Mouse (Mus musculus) ES-CJ7 (cell line): ENCODE measurements around the gene Eif2b3.

ENCODE experiments used
- DNase-seq: peaks from one replicate; pipeline ENCODE4 v3.0.0; 2011; ENCODE audit warnings: low read depth, low spot score

Gene Eif2b3

DNA sequence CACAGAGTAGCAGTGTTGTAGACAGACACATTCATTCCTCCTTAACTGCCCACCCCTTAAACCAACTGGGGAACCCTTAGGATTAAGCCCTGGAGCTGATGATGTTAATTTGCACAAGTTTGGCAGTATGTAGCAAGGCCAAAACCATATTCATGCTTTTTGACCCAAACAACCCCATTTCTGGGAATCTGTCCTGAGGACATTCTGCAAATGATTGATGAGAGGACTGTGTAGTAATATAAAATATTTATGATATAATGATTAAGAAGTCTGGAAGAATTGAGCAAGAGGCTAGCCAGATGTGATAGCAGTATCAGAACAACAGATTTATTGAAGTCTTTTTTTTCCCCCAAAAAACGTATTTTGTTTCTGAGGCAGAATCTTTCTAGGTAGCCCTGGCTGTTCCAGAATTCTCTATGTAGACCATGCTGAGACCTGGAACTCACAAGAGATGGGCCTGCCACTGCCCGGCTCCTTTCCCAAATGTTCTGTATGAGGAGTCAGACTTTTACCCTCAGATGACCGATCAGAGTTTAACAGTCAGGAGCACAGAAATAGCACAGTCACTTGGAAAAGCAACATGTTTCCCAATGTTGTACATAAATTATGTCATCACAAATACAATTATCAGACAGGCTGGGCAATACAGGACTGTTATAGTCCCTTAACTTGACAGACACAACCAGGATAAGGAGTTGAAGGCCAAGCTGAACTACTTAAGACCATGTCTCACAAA lies 75.6 kb downstream of the Eif2b3 start:
- no peak for DNase-seq

DNA sequence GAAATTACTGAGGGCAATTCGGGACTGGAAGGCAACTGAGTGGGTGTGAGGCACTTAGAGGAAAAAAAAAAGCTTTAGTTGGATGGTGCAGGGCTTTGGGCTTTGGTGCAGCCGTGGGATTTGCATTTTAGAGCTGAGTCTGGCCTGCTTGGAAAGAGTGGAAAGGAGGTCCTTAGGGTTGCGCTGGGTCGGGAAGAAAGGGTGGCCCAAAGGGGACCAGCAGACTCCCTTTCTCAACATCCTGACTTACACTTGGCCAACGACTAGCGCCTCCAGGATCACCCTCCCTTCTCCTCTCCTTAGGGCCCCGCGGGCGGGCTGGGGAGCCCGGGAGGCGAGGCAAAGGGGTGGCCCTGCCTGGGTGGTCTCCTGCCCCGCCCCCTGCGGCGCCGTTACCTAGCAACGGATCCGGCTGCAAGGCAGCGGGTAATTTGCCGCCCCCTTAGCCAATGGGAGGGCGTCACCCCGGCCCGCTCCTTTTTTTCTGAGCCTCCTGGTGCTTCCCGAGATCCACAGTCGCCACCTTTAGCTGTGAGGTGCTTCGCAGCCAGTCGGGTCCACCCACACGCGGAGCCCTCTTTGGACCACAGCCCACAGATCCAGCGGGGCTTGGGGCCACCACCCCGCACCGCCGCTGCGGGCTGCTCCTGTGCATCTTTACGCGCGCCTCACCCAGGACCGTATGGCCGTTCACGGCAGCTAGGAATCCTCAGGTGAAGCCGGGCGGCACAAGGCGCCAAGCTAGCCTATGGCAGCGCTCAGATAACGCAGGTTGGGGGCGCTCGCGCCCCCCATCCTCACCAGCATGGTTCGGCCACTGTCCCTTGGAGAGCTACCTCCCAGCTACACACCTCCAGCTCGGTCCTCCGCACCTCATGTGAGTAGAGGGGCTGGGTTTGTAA lies 76.6 kb downstream of the Eif2b3 start, which contains the start of gene Ptch2:
Gene Ptch2, plus strand, starts transcription at position 525 of the 902 bp plus-strand sequence.
- peak; percentile 93 for DNase-seq

- no peak for DNase-seq
Observed at GRCm38 (mm10) chr4:117096666-117097065, 77.5 kb downstream of the Eif2b3 start.

- peak; percentile 33 for DNase-seq
Observed at GRCm38 (mm10) chr4:117097969-117098763, 79.0 kb downstream of the Eif2b3 start.

DNA sequence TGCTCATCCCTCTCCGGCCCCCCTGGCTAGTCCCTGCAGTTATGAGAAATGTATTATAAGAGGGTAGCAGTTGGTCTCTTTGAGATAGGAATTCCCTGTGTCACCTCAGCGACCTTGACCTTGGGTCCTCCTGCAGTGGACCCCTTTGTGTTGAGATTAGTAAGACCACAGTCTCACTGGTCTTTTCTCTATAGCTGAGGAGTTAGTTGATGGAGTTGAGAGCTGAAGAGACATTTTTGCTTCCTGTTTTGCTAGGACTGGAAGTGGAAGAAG lies 79.5 kb downstream of the Eif2b3 start:
- peak; percentile 56 for DNase-seq

GRCm38 (mm10) chr4:117100036-117100435 lies 80.8 kb downstream of the Eif2b3 start:
- DNase-seq, result no peak

DNA sequence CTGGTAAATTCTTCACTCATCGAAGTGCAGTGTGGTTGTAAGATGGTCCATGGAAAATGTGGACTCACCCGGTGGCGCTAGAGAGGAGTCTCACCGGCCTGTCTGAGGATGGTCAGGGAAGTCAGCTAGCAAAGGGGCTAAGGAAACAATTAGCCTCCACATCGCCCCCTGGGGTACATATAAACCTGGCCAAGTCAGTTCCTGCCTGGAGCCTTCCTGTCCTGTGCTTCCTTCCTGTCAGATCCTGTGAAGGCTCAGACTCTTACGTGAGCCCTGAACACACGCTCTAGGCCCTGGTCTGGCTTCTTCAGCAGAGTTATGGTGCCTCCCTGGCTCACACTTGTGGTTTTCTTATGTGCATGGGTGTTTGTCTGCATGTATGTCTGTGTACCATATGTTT lies 82.0 kb downstream of the Eif2b3 start:
- peak; percentile 93 for DNase-seq

DNA sequence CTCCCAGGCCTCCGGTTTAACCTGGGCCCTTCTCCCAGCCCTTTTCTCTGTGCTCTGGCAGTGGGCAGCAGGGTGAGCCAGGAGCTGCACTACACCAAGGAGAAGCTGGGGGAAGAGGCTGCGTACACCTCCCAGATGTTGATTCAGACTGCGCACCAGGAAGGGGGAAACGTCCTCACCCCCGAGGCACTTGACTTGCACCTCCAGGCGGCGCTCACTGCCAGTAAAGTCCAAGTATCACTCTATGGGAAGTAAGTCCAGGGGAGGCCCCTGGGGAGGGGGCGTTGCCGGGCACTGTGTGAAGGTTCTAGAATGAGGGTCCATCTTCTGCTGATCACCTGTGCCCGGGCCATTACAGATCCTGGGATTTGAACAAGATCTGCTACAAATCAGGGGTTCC lies 85.5 kb downstream of the Eif2b3 start:
- peak; percentile 42 for DNase-seq

DNA sequence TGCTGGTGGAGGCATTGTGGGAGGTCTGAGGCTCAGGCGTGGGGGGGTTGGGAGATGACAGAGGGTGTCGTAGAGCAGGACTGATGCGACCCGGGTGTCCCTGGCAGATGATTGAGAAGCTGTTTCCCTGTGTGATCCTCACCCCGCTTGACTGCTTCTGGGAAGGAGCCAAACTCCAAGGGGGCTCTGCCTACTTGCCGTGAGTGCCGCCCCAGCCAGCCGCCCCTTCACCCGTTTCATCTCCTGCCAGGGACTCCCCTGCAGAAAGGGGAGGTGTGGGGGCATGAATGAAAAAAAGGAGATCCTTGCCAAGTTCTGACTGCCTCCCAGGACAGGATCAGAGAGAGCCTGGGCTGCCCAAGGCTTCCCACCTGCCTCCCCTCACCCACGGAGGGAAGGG lies 85.9 kb downstream of the Eif2b3 start:
- DNase-seq, result no peak

DNA sequence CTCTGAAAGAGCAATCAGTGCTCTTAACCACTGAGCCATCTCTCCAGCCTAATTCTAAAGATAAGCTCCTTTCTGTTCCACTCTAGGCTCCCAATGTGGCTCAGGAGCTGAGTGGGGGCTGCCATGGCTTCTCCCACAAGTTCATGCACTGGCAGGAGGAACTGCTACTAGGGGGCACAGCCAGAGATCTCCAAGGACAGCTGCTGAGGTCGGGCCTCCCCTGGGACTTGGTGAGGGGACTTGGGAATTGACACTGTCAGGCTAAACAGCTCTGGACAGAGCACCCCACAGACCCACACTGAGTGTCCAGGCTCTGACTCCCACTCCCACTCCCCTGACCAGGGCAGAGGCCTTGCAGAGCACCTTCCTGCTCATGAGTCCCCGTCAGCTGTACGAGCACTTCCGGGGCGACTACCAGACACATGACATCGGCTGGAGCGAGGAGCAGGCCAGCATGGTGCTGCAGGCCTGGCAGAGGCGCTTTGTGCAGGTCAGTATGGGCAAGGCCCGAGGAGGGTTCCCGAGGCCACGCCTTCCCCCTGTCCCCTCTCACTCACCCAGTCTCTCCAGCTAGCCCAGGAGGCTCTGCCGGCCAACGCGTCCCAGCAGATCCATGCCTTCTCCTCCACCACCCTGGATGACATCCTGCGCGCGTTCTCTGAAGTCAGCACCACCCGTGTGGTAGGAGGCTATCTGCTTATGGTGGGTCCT lies 88.8 kb downstream of the Eif2b3 start:
- no peak for DNase-seq

DNA sequence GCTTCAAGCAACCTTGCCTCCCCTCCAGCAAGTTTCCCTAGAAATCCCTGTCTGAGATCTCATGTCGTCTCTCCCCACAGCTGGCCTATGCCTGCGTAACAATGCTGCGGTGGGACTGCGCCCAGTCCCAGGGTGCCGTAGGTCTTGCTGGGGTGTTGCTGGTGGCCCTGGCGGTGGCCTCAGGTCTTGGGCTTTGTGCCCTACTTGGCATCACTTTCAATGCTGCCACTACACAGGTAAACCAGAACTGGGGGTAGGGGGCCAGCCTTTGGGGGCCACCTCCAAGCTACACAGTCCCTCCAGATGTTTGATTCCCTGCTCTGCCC lies 89.3 kb downstream of the Eif2b3 start:
- DNase-seq, result no peak

GRCm38 (mm10) chr4:117109330-117109729 lies 90.1 kb downstream of the Eif2b3 start:
- no peak for DNase-seq

DNA sequence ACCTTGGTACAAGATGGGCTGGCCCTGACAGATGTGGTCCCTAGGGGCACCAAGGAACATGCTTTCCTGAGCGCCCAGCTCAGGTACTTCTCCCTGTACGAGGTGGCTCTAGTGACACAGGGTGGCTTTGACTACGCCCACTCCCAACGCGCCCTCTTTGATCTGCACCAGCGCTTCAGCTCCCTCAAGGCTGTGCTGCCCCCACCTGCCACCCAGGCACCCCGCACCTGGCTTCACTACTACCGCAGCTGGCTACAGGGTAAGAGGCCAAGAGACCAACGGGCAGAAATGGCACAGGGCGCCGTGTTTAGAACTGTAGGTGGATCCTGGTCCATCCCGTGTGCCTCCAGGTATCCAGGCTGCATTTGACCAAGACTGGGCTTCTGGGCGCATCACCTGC lies 91.0 kb downstream of the Eif2b3 start:
- DNase-seq, result no peak

DNA sequence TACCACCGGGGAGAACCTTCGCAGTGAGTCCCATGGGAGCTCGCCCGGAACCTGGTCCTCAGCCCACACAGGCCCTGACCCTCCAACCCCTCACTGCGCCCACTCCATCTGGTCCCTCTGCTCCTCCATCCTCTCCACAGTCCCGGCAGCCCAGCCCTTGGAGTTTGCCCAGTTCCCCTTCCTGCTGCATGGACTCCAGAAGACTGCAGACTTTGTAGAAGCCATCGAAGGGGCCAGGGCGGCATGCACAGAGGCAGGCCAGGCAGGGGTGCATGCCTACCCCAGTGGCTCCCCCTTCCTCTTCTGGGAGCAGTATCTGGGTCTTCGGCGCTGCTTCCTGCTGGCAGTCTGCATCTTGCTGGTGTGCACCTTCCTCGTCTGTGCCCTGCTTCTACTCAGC lies 91.8 kb downstream of the Eif2b3 start:
- DNase-seq, result no peak

- DNase-seq, result peak; percentile 65
Observed at GRCm38 (mm10) chr4:117113237-117113636, 94.0 kb downstream of the Eif2b3 start.

GRCm38 (mm10) chr4:117115592-117115991 lies 96.4 kb downstream of the Eif2b3 start:
- DNase-seq, result no peak

DNA sequence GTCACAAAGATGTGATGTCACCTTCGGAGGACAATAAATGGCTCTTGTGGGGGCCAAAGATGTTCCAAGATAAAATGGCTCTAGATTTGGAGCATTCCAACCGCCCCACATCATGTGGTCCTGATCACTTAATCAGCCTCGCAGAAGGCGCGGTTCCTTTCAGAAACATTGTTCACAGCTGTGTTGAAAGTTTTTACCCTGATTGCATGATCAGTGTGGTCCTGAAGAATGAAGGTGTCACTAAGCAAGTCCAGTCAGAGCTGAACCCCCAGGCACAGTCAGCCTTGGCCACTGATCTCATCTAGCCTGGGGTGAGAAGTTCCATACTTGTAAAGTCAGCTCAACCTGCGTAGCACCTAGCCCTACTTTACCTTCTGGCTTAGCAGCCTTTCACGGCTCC lies 98.7 kb downstream of the Eif2b3 start:
- DNase-seq, result no peak

DNA sequence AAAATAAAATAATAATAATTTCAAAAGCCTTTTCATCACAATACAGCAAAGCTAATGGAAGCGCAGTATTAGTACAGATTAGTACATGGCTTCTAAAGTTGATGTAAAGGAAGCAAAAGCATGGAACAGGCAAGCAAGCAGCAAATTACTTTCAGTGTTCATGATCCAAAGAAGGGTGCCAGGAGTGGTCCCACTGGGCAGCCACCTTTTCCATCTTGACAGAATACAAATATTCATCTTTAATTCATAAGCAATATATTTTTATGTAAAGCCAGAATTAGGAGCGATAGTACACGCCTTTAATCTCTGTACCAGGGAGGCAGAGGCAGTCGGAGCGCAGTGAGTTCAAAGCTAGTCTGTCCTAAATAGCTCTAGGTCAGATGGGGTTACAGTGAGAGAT lies 100.4 kb downstream of the Eif2b3 start:
- DNase-seq, result no peak

GRCm38 (mm10) chr4:117120052-117120444 lies 100.8 kb downstream of the Eif2b3 start:
- no peak for DNase-seq

DNA sequence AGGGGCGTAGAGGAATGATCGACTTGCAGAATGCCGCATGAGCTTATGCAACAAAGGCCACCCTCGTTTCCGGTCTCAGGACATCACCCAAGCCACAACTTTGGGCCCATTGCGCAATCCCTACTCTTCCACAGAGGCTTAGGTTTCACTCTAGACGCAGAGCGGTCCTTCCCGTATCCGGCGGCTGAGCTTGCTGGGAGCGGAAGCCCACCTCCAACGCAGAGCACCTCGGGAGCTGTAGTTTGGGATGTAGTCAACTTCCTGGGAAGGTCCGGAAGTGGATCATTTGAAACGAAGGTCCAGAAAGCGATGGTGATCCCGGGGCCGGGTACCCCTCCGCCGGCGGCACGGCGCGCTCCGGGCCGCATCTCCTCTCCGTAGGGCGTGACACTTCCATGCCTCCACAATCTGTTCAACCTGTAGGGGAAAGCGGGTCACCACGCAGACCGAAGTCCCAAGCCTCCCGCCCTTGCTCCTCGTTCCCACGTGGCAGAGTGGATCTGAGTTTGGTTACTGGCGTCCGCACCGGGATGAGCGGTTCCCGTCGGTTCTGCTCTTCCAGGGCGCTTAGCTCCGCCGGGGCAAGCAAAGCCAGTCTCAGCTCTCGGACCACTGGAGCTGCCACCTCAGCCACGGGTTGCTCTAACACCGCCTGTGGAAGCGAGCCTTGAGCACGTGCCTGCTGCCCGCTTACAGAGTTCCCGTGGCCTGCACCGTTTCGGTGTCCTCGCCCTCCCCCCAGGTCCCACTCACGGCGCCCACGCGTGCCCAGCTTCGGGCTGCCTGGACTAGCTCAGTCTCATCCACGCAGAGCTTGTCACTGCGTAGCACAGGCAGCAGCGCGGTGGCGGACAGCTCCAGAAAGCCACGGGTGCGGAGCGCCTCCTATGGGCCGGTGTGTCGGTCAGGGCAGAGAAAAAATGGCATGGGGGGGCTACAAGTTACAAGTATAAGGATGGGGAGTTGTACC lies 101.5 kb downstream of the Eif2b3 start:
- DNase-seq, result peak; percentile 97

DNA sequence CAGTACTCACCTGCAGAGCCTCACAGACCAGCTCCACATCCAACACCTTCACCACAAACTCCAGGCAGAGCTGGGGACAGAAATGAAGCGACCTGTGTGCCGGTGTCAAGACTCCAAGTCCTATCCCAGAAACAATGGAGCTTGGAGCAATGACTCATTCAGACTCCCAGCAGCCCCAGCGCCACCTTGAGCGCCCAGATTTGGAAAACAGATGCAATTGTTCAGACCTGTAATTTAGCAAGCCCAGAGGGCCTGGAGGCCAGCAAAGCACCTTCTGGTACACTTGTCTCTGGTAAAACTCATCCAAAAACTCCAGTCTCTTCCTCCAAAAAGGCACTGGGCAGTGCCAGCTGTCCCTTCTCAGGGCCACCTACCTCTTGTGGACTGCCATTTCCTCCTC lies 103.0 kb downstream of the Eif2b3 start:
- DNase-seq, result no peak
